Comparison of ENCODE assay signal across 30 mouse cellular contexts in genomic region chr3:80285246-80285645, GRCm38 (mm10).
"Had no signal": no experiment of that assay in that cellular context is flagged by ENCODE, and none has a peak within 500 bp of the region (broad histone marks: within the 10 kb centered on the region; RNA-seq: fewer than 3 reads in every experiment).

No protein-coding gene starts in this region.

- H3K27me3 ChIP-seq: limb, embryonic 12.5 days; limb, embryonic 13.5 days; limb, embryonic 15.5 days; liver, embryonic 13.5 days; liver, embryonic 15.5 days; lung, embryonic 15.5 days; megakaryocyte, embryonic 14.5 days; midbrain, embryonic 12.5 days; midbrain, embryonic 13.5 days; midbrain, embryonic 15.5 days; neural tube, embryonic 12.5 days had no signal

- H3K9ac ChIP-seq: limb, embryonic 12.5 days; limb, embryonic 13.5 days; limb, embryonic 15.5 days; liver, embryonic 13.5 days; liver, embryonic 14.5 days; liver, embryonic 15.5 days; lung, embryonic 14.5 days; lung, embryonic 15.5 days; midbrain, embryonic 12.5 days; midbrain, embryonic 13.5 days; midbrain, embryonic 15.5 days; neural tube, embryonic 12.5 days had no signal

- H3K9me3 ChIP-seq: limb, embryonic 10.5 days; limb, embryonic 12.5 days; limb, embryonic 13.5 days; limb, embryonic 15.5 days; liver, embryonic 13.5 days; liver, embryonic 15.5 days; lung, embryonic 15.5 days; megakaryocyte, embryonic 14.5 days; midbrain, embryonic 10.5 days; midbrain, embryonic 12.5 days; midbrain, embryonic 13.5 days; midbrain, embryonic 15.5 days; neural tube, embryonic 12.5 days had no signal

- H3K27ac ChIP-seq: left cerebral cortex, adult 2 months; limb, embryonic 10.5 days; limb, embryonic 12.5 days; limb, embryonic 13.5 days; limb, embryonic 15.5 days; liver, embryonic 13.5 days; liver, embryonic 14.5 days; liver, embryonic 15.5 days; lung, embryonic 15.5 days; macrophage; midbrain, embryonic 10.5 days; midbrain, embryonic 12.5 days; midbrain, embryonic 13.5 days; midbrain, embryonic 15.5 days; neural tube, embryonic 12.5 days had no signal

- H3K4me3 ChIP-seq: left cerebral cortex, adult 2 months; limb, embryonic 10.5 days; limb, embryonic 12.5 days; limb, embryonic 13.5 days; limb, embryonic 15.5 days; liver, embryonic 13.5 days; liver, embryonic 15.5 days; lung, embryonic 15.5 days; megakaryocyte, embryonic 14.5 days; midbrain, embryonic 10.5 days; midbrain, embryonic 12.5 days; midbrain, embryonic 13.5 days; midbrain, embryonic 15.5 days; myocyte; neural tube, embryonic 12.5 days had no signal

- H3K36me3 ChIP-seq: limb, embryonic 10.5 days; limb, embryonic 12.5 days; limb, embryonic 13.5 days; limb, embryonic 15.5 days; liver, embryonic 13.5 days; liver, embryonic 15.5 days; lung, embryonic 15.5 days; midbrain, embryonic 10.5 days; midbrain, embryonic 12.5 days; midbrain, embryonic 13.5 days; midbrain, embryonic 15.5 days; neural tube, embryonic 12.5 days had no signal

- H3K4me1 ChIP-seq: limb, embryonic 10.5 days; limb, embryonic 12.5 days; limb, embryonic 13.5 days; limb, embryonic 15.5 days; liver, embryonic 13.5 days; liver, embryonic 15.5 days; lung, embryonic 15.5 days; megakaryocyte, embryonic 14.5 days; midbrain, embryonic 10.5 days; midbrain, embryonic 12.5 days; midbrain, embryonic 13.5 days; midbrain, embryonic 15.5 days; neural tube, embryonic 12.5 days had no signal

- H3K4me2 ChIP-seq: limb, embryonic 12.5 days; limb, embryonic 13.5 days; limb, embryonic 15.5 days; liver, embryonic 11.5 days; liver, embryonic 13.5 days; liver, embryonic 15.5 days; lung, embryonic 14.5 days; lung, embryonic 15.5 days; midbrain, embryonic 11.5 days; midbrain, embryonic 12.5 days; midbrain, embryonic 13.5 days; midbrain, embryonic 15.5 days; neural tube, embryonic 12.5 days had no signal

- ATAC-seq: lung, postnatal 0 days; midbrain, embryonic 13.5 days; midbrain, embryonic 15.5 days; midbrain, embryonic 16.5 days had no signal

- DNase-seq: left cerebral cortex, postnatal 4 days; liver, embryonic 13.5 days; lung, adult 18-20 months; lung, adult 2 months; lung, embryonic 14.5 days; lung, postnatal 10 days; lung, postnatal 14 days; lung, postnatal 36 days; lung, postnatal 4 days; midbrain, embryonic 14.5 days had no signal
